Mouse (Mus musculus) spleen, postnatal 0 days (tissue): ENCODE measurements around the gene Pcsk2. TPM values are rescaled to one million over a fixed set of nuclear protein-coding genes. Genes with fewer than 3 reads are reported as not detected.

ENCODE experiments used
- polyA plus RNA-seq: library from polyadenylated mRNA; unstranded; fragments of >200 nt; fragmentation: Nextera tagmentation; extraction: Ambion mirVana; gene quantifications from 2 replicates; pipeline ENCODE4 v1.2.1, GENCODE M21; 2015

Pcsk2 gene
- polyA plus RNA-seq, result 0.11 and 0.13 TPM in 2 replicates

GRCm38 (mm10) chr2:143545758-143546246 is at the start of gene Pcsk2:
TSS of gene Pcsk2 (plus strand) at chr2:143546156.

DNA sequence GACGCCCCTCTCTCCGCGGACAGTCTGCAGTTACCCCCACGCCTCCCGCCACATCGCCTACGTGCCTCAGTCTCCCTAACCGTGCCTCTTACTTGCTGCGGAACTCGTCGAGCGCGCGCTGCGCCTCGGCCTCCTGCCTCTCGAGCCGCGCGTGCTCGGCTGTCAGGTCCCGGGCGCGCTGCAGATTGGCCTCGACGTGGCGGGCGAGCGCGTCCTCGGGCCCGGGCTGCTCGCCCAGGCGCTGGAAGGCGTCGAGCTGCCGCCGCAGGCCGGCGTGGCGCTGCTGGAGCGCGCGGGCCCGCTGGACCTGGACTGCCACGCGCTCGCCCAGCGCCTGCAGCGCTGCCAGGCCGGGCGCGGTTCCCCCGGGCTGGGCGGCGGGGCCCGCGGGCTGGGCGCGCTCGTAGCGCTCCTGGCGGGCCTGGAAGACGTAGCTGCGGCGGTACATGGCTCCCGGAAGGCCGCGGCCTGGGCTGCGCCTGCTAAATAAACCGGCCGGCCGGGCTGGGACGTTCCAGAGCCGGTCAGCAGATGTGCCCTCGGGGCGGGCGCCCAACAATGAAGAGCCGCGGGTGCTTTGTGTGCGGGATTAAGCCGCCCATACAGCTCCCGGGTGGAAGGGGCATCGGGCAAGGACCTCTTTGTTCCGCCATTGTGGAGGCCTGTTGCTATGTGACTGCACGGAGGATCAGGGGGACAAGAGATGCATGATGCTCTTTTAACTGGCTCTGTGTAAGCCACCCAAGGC is 316.7 kb downstream of the Pcsk2 start, which contains the start of gene Bfsp1:
Gene Bfsp1 (minus strand): TSS at position 690 of the 748 bp plus-strand sequence.

